Mouse (Mus musculus) liver, embryonic 13.5 days (tissue): ENCODE measurements around the gene Gpr21. TPM values are rescaled to one million over a fixed set of nuclear protein-coding genes. Genes with fewer than 3 reads are reported as not detected.

Experiments used
- polyA plus RNA-seq: library from polyadenylated mRNA; unstranded; fragments of >200 nt; fragmentation: Nextera tagmentation; extraction: Ambion mirVana; gene quantifications from 2 replicates; pipeline ENCODE4 v1.2.1, GENCODE M21; 2015

The Gpr21 gene
- polyA plus RNA-seq, 1 experiment from 2014 or later, result 0.08 TPM

Other genes starting within 250 kb of the Gpr21 start
- gene Olfr368, start 189.8 kb upstream of the Gpr21 start, polyA plus RNA-seq, result not detected in 2 replicates
- 13.0 and 18.1 TPM in 2 replicates for gene Pdcl, start 157.0 kb upstream of the Gpr21 start, polyA plus RNA-seq
- gene Rc3h2, start 93.4 kb upstream of the Gpr21 start, polyA plus RNA-seq, result 3.7 and 4.0 TPM in 2 replicates
- gene Zbtb26, start 73.2 kb upstream of the Gpr21 start, polyA plus RNA-seq, result 1.7 and 2.1 TPM in 2 replicates
- 2.4 and 3.6 TPM in 2 replicates for gene Zbtb6, start 73.2 kb upstream of the Gpr21 start, polyA plus RNA-seq
- 7.4 and 8.8 TPM in 2 replicates for gene Rabgap1, start 73.1 kb upstream of the Gpr21 start, polyA plus RNA-seq
- 16.2 and 19.4 TPM in 2 replicates for gene Strbp, start 187.5 kb downstream of the Gpr21 start, polyA plus RNA-seq